Mouse (Mus musculus): ENCODE results near the gene Pdcd11.
"Not testable (repeated sequence)": the region's sequence is repeated elsewhere in the genome, so short reads cannot be mapped to it uniquely, and the experiment has no call there.

Gene Pdcd11

DNA sequence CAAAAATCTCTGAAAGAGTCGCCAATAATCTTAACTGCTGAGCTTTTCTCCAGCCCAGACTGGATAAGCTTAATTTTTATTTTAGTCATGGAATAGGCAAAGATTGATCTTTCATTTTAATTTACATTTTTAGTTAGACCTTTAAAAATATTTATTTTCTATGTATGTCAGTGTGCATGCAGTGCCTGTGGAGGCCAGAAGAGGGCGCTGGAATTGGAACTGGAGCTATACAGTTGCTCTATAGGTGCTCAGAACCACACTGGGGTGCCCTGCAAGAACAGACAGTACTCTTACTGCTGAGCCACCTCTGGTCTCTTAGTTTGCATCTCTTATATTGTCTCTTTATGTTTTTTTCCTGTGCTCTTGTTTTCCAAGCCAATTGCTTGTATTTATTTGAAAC, 32.2 kb downstream of the Pdcd11 start:
- intact Hi-C loops (cut with DNase I): no loop called here

DNA sequence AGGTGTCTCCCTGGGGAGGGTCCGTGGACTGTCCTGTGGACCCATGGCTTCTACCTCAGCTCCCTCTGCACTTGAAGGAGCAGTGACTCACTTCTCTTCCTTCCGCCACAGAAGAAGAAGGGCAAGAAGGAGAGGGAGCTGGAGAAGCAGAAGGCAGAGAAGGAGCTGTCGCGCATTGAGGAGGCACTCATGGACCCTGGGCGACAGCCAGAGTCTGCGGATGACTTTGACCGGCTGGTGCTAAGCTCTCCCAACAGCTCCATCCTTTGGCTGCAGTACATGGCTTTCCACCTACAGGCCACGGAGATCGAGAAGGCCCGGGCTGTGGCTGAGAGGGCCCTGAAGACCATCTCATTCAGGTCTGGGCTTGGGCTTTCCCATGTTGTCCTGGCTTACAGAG, 37.6 kb downstream of the Pdcd11 start:
- intact Hi-C loops (cut with DNase I): no loop called here

DNA sequence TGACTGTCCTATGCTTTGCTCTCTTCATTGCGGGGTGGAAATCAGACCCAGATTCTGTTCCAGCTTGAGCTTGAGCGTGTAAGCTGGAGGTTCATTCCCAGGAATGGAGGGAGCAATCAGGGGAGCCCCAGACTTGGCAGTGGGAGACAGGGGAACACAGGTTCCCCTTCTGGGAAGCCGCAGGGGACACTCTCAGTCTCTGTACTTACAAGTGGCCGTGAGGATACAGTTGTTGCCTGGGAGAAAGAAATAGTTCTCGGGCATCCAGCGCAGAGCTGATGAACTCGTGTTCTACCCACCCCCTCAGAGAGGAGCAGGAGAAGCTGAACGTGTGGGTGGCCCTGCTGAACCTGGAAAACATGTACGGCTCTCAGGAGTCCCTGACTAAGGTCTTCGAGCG, 38.3 kb downstream of the Pdcd11 start:
- intact Hi-C loops (cut with DNase I): no loop called here

DNA sequence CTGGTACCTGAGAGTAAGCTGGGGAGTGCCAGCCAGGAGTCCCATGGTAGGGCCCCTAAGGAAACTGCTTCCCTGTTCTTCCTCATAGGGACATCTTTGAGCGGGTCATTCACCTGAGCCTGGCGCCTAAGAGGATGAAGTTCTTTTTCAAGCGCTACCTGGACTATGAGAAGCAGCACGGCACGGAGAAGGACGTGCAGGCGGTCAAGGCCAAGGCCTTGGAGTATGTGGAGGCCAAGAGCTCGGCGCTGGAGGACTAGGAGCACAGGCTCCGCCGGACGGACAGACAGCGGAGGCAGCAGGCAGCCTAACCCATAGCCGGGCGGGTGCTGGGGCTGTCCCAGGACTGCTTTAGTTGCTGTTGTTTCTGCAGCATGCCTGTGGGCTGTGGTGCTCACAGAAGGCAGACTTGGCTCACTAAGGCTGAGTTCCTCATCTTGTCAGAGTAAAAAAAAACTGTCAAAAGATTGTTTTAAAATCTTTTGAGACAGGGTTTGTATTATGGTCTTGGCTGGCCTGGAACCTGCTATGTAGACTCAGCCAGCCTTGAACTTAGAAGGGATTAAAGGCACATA, 40.1 kb downstream of the Pdcd11 start:
- intact Hi-C loops (cut with DNase I): no loop called here

DNA sequence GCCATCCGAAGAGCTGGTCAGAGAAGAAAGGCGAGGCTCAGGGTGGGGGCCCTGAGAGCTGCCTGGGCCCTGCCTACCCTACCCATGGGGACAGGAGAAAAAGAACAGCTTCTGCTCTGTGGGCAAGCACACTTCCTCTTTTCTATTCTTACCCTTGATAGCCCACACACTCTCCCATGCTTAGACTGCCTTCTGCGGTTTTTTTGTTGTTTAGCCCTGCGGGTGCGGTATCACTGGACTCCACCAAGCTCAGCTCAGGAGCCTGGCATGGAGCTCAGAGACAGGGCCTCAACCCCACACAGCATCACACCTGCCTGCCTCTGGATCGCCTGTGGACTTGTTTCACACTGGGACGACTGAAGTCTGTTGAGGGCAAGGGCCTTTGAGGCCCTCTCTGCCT, 42.6 kb downstream of the Pdcd11 start:
- intact Hi-C loops (cut with DNase I): no loop called here

DNA sequence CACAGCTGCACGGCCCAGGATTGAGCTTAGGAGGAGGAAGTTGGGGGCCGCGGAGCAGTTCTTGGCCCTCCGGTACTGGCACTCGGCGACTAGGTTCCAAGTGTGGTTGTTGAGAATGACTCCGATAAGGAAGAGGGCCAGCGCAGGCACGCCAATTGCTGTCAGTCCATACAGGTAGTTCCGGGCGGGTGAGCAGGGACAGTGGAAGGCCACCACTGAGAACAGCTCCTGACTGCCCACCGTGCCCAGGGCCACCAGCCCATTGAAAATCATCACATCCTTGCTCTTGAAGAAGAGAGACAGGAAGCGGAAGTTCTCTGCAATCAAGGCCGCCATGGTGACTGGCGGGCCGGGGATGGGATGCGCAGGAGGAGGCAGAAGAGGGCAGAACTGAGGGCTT, 45.0 kb downstream of the Pdcd11 start:
- intact Hi-C loops (cut with DNase I): no loop called here

DNA sequence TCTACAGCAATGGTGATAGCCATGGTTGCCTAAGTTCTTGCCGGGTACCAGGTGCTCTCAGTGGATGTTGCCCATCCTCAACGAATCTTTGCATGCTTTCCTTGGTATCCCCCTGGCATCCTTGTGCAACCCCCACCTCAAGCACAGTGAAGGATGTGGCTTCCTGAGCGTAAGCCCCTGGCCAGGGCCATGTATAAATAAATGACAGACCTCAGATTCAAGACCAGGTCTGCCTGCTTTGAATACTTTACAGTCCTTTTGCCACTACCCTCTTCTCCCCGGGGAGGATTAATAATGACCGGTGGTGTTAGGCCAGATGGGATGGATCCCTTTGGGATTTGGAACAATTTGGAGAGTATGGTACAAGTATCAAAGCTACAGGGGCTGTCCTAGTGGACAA, 45.6 kb downstream of the Pdcd11 start:
- intact Hi-C loops (cut with DNase I): no loop called here

DNA sequence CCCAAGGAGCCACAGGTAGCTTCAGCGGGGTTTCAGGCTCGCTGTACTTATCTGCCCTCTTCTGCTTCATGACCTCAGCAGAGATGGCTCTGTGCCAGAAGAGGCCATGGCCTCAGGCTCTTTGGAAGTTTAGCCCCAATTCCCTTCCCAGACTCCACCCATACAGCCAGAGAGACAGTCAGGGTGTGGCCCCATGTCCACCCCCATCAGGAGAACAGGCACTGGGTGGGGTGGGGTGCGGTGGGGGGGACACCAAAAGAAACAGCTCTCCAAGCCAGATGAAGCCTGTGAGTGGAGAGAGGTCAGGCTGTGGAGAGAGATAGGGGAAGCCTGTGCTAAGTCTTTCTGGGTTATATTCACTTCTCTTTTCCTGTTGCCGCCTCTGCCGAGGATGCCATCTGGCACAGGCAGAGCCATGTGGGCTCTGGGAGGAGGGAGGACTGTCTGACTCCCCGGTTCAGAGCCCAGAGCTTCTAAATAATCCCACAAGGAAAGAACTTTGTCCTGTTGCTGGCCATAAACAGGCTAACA, 46.5 kb downstream of the Pdcd11 start:
- intact Hi-C loops (cut with DNase I): no loop called here

DNA sequence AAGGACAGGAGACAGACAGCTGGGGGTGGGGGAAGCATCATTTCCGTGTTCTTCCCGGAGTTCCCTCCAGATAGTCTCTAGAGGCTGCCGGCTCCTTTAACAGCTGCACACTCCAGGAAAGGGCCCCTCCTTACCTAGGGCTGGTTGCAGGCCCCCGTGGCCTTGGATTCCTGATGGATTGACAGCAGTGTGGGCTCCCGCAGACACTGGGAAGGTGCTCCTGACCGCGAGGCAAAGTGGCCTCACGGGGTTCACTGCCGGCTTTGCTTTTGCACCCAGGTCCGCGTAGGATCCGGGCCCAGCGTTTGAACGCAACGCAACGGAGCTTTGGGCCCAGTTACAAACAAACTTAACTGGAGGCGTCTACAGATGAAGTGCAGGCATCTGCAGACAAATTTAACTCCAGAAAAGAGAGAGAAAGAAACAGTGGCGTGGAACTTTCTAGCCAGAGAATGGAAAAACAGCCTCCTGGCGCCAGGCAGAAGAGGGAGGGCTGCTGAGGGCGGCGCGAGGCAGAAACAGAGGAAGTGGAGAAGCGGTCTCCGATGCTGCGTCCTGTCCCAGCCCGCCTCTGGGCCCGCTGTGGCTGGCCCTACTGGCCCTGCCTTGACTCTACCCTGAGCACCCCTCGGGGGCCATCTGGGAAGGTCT, 47.3 kb downstream of the Pdcd11 start, which contains the start of gene Calhm2:
Gene Calhm2 (minus strand): TSS at position 524 of the 651 bp plus-strand sequence.
- intact Hi-C loops (cut with DNase I): no loop called here

DNA sequence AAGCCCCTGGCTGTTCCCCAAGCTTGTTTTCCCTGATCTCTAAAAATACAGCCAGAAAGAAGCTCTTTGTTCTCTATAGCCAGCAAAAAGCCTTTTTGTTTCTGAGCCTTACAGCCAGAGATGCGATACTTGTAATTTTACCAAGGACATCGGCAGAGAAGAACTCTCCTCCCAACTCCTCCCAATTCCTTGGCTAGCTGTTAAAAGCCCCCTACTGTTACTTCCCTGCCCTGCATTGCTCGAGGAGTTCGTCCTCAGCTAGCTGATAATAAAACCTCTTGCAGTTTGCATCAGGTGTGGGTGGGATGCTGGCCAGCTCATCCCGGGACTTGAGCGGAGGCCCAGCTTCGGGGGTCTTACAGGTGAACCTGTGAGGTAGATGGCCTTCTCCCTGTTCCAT, 49.0 kb downstream of the Pdcd11 start:
- intact Hi-C loops (cut with DNase I): not testable (repeated sequence)

DNA sequence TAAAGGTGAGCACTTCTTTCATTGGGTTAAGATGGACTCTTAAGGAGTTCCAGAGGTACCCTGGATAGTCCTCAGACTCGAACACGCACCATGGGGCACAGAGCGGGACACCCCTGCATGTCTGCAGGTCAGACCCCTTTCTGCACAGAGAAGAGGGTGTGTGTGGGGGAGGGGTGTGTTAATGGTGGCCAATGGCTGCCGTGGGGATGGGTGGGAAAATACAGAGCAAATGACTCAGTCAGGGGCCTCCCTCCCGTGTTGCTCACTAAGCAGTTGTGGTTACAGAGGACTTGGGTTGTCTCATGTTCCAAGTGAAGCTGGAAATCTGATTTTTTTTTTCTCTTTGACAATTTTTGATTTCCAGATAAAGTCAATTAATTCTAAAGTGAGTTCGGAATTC, 51.9 kb downstream of the Pdcd11 start:
- intact Hi-C loops (cut with DNase I): no loop called here

DNA sequence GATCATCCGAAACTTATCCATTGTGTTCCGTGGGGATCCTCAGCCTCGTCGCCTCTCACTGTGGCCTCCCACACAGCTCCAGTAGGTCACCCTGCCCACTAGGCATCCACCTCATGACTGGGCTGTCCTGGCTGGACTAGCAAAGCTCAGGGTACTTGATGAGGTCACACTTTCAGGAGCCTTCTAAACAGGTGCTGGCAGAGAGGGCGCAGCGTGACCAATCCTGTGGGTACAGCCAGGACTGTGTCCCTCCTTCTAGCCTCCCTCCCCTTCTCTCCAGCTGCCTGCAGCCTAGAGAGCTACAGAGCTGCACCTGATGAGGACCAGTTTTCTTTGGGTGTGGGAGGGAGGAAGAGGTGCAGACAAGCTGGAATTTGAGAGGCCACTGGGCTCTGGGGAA, 53.6 kb downstream of the Pdcd11 start, which contains the start of gene Calhm1:
Gene Calhm1 (minus strand): TSS at position 101 of the 400 bp plus-strand sequence.
- intact Hi-C loops (cut with DNase I): no loop called here

DNA sequence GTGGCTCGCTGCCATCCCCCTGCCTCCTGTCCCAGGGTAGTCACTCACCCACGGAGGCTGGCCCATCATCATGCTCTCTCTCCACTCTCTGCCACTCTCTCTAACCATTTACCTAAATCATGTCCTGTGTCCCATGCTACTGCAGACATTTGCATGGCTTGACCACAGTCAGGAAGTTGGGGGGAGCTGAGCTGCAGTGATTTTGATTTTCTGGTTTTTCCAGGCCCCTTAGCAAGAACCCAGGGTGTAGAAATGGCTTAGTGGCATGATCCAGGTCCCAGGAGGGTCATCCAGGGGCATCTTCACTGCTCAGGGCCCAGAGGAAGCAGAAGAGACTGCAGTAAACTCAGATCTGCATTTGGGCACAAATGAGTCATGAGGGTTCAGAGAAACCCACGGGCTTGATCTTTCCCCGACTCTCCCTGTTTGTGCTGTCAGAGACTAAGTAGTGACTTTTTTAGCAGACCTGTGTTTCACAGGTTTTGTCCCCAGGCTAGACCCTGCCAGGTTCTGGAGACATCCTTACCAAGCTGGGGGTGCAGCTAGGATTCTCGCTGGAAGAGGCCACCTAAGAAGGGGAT, 57.8 kb downstream of the Pdcd11 start:
- intact Hi-C loops (cut with DNase I): no loop called here

DNA sequence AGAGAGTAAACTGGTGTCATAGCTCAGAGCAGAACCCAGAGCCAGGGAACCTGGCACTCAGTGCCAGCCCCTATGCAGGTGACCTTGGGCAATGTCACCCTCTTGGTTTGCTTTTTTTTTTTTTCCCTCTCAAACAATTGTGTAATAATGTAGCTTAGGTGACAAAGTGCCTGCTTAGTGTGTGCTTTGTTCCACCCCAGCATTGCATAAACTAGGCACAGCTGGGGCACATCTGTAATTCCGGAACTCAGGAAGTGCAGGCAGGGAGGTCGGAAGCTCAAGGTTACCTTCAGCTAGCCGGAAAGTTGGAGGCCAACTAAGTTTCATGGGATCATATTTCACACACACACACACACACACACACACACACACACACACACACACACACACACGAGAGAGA, 59.3 kb downstream of the Pdcd11 start:
- intact Hi-C loops (cut with DNase I): no loop called here

DNA sequence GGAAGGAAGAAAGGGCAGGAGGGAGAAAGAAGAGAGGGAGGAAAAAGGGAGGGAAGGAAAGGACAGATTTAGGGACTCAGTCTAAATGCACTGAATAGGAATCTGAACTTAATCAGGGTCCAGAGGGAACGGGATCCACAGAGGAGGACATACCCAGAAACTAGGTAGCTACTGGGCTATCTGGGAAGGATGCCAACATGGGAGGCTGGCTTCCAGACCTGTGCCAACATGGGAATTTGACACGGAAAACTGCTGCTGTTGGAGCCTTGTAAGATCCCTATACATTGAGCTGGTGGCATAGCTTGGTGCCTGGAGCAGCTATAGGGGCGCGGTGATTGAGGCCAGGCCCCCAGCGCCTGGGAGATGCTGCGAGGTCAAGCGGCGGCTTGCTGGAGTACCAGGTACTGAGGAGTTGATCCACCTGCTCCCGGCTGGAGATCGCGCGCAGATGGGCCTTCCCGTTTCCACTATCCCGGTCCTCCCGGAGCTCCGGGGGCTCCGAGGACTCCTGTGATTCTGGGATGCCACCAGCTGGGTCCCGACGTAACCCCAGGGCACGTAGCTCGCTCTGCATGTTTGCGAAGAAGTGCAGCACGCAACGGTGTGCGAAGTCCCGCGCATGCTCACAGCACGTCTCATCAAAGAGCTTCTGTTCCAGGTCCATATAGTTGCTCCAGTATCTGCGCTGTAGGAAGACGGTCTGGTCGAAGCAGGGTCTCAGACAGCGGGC, 60.9 kb downstream of the Pdcd11 start:
- intact Hi-C loops (cut with DNase I): no loop called here

DNA sequence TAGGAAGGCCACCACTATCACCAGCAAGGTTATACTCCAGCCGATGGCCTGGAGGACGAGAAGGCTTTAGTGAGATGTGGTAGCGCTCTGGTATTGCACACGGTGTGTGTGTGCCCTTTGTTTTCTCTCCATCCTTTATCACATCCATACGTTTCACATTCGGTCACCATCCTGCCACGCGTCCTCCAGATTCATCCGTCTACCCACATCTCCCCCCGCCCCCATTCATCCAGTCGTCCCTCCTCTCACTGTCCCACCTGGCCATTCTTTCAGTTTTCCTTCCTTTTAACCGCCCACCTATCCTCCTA, 61.4 kb downstream of the Pdcd11 start:
- intact Hi-C loops (cut with DNase I): no loop called here

DNA sequence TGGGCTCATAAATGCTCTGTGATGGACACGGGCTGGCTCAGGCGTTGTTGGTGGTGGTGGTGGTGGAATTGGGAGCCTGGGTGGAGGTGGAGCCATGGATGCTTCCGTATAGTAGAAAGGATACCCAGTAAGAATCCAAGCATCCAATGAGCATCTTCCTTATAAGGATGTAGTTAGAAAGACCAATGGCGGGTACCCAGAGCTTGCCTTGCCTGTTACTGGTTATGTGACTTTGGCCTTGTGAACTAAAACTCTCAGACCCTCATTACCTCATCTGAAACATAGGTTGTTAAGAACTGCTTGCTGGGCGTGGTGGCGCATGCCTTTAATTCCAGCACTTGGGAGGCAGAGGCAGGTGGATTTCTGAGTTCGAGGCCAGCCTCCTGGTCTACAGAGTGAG, 63.2 kb downstream of the Pdcd11 start:
- intact Hi-C loops (cut with DNase I): no loop called here

DNA sequence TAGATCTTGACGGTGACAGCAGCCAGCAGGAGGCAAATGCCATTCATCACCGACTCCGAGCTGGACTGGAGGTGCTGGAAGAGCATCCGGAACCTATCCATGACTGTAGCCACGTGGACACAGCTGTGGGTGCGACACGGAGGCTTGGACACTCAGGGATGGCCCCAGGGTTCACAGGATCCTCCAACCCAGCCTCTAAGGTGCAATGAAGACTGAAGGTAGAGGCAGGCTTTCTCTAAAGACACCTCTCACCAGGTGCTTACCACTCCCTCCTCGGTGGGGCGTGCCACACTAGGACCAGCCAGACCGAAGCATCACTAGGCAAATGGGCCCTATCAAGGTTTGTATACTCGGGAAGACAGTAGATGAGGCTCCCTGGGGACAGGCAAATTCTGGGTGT, 67.1 kb downstream of the Pdcd11 start, which contains the start of gene Calhm3:
Gene Calhm3 (minus strand): TSS at position 101 of the 400 bp plus-strand sequence.
- intact Hi-C loops (cut with DNase I): no loop called here

DNA sequence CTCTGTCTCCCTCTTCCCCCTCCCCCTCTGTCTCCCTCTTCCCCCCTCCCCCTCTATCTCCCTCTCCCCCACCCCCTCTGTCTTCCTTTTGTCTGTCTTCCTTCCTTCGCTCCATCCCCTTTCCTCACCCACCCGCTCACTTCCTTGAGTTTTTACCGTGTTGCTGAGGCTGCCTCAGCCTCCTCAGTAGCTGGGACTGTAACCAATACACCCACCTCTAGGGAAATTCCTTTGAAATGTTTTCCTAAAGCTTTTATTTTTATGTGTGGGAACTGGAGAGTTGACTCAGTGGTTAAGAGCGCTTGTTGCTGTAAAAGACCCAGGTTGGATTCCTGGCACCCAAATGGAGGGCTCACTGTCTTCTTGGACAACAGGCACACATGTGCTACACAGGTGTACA, 71.1 kb downstream of the Pdcd11 start:
- intact Hi-C loops (cut with DNase I): no loop called here

DNA sequence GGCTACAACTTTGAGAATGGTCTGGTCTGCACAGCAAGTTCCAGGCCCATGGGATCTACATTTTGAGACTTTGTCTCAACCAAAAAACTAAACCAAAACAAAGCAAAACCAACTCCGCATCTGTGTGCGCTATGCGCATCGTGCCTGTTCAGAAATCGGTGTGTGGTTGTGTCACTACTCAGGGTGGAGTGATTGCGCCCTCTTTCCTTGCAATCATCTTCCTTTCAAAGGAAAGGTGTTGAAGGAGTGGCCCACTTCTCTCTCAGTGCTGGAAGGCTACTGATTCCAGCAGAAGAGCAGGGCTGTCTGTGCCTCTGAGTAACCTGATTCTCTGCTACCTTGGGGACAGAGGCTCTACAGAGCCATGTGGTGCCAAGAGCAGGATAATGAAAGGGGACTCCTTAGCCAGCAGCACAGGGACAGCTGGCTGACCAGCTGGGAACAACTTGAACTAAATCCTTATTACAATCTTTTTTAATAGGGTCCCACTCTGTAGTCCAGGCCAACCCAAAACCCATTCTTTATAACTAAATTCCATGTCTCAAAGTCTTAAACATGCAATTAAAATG, 72.7 kb downstream of the Pdcd11 start:
- intact Hi-C loops (cut with DNase I): no loop called here

DNA sequence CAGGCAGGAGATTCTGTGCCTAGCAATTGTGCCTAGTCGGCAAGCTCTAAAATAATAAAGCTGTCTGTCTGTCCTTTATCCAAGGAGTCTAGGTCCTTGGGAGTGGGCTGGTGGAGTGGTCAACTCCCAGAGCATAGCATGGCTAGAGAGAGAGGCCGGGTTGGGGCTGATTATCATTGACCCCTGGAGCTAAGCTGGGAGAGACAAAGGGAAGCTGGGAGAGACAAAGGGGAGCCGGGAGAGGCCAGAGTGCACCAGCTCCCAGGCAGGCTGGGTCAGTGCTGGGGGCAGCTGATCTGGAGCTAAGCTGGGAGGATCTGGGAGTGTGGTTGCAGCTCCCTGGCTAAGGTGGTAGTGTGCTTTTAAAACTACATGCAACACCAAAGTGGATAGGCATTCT, 76.2 kb downstream of the Pdcd11 start:
- intact Hi-C loops (cut with DNase I): loop anchor here (5.0 kb wide), 1 partner anchor 99 kb away; the partner anchor contains the start of gene Taf5

Data from adrenal gland (tissue).